Mouse (Mus musculus) T-helper 2 cell (primary cell): ENCODE measurements around the gene Ftl1.
"Not testable (repeated sequence)": the region's sequence is repeated elsewhere in the genome, so short reads cannot be mapped to it uniquely, and the experiment has no call there.

Source experiments
- in situ Hi-C: fragments of 300-600 bp; cut with MboI, MseI; formaldehyde crosslinking; loops from one replicate; pipeline ENCODE4 v1.15.1; 2025; ENCODE audit warnings: high pct_unique_total_duplicates

The Ftl1 gene

GRCm38 (mm10) chr7:45476453-45476852 lies 16.8 kb upstream of the Ftl1 start:
- in situ Hi-C loops, result loop anchor here (5.0 kb wide), 1 partner anchor 86 kb away; no protein-coding TSS in a partner anchor

GRCm38 (mm10) chr7:45475291-45475969 lies 15.7 kb upstream of the Ftl1 start:
- in situ Hi-C loops, result loop anchor here (5.0 kb wide), 1 partner anchor 87 kb away; no protein-coding TSS in a partner anchor

- in situ Hi-C loops, result no loop called here
These were observed 11.2 kb upstream of the Ftl1 start for GRCm38 (mm10) chr7:45470869-45471268.

- in situ Hi-C loops, result no loop called here
These were observed 7.5 kb upstream of the Ftl1 start for GRCm38 (mm10) chr7:45467090-45467670.

- in situ Hi-C loops, result no loop called here
These were observed 6.8 kb upstream of the Ftl1 start, which contains the start of gene Bax for GRCm38 (mm10) chr7:45466283-45467089. Bax (minus strand) TSS chr7:45466898.

GRCm38 (mm10) chr7:45465549-45465948 lies 5.9 kb upstream of the Ftl1 start:
- in situ Hi-C loops, result no loop called here

- in situ Hi-C loops, result no loop called here
These were observed 5.4 kb upstream of the Ftl1 start for GRCm38 (mm10) chr7:45465112-45465511.

- in situ Hi-C loops, result no loop called here
These were observed 4.5 kb upstream of the Ftl1 start for GRCm38 (mm10) chr7:45463987-45464778.

GRCm38 (mm10) chr7:45462868-45463267 lies 3.2 kb upstream of the Ftl1 start:
- in situ Hi-C loops, result not testable (repeated sequence)

- in situ Hi-C loops, result no loop called here
These were observed 2.6 kb upstream of the Ftl1 start for GRCm38 (mm10) chr7:45462325-45462724.

GRCm38 (mm10) chr7:45461781-45462180 lies 2.1 kb upstream of the Ftl1 start:
- in situ Hi-C loops, result no loop called here

- in situ Hi-C loops, result no loop called here
These were observed 1.6 kb upstream of the Ftl1 start for GRCm38 (mm10) chr7:45461326-45461725.

- in situ Hi-C loops, result no loop called here
These were observed 1.2 kb upstream of the Ftl1 start for GRCm38 (mm10) chr7:45460860-45461314.

- in situ Hi-C loops, result no loop called here
These were observed 693 bp upstream of the Ftl1 start for GRCm38 (mm10) chr7:45460377-45460776.

GRCm38 (mm10) chr7:45458748-45459563 lies 728 bp downstream of the Ftl1 start:
- in situ Hi-C loops, result no loop called here

- in situ Hi-C loops, result no loop called here
These were observed 2.3 kb downstream of the Ftl1 start for GRCm38 (mm10) chr7:45457204-45458060.

GRCm38 (mm10) chr7:45456721-45457203 lies 2.9 kb downstream of the Ftl1 start:
- in situ Hi-C loops, result no loop called here

GRCm38 (mm10) chr7:45455932-45456696 lies 3.6 kb downstream of the Ftl1 start:
- in situ Hi-C loops, result no loop called here

GRCm38 (mm10) chr7:45454971-45455370 lies 4.7 kb downstream of the Ftl1 start:
- in situ Hi-C loops, result no loop called here
